Mouse (Mus musculus): ENCODE measurements around the gene Lrrc1. TPM values are rescaled to one million over a fixed set of nuclear protein-coding genes. Genes with fewer than 3 reads are reported as not detected.

Gene Lrrc1
- polyA plus RNA-seq, 1 experiment from 2014 or later = 5.2 TPM

GRCm38 (mm10) chr9:77539232-77539631 is 5.4 kb downstream of the Lrrc1 start:
- Histone ChIP-seq H3K27ac (no peak overlapping the region), H3K4me3 (no peak overlapping the region), H3K9me3 (no peaks in the 10 kb centered on the region), H3K4me2 (no peak overlapping the region), H3K4me1 (peaks cover 33% of the 10 kb centered on the region), H3K36me3 (replicated peaks) (no peaks in the 10 kb centered on the region), H3K27me3 (replicated peaks) (0 out of 2 replicates have a peak, but pooled peaks cover 3% of the 10 kb centered on the region), H3K9ac (no peak overlapping the region)
- 93% methylated on average over 9 of the region's 9 CpGs for WGBS
- no peak for ATAC-seq (replicated peaks)

- no peak for ATAC-seq (replicated peaks)
- H3K36me3 ChIP-seq (replicated peaks) = no peaks in the 10 kb centered on the region
- no peak overlapping the region for H3K4me3 ChIP-seq
- WGBS = 90% methylated on average over 10 of the region's 10 CpGs
- 0 out of 2 replicates have a peak, but pooled peaks cover 3% of the 10 kb centered on the region for H3K27me3 ChIP-seq (replicated peaks)
- peaks cover 27% of the 10 kb centered on the region for H3K4me1 ChIP-seq
- H3K27ac ChIP-seq = no peak overlapping the region
- no peak overlapping the region for H3K4me2 ChIP-seq
- no peak overlapping the region for H3K9ac ChIP-seq
- no peaks in the 10 kb centered on the region for H3K9me3 ChIP-seq
Measured at GRCm38 (mm10) chr9:77537357-77537756, 7.3 kb downstream of the Lrrc1 start.

GRCm38 (mm10) chr9:77536832-77537231 is 7.8 kb downstream of the Lrrc1 start:
- H3K4me1 ChIP-seq = peaks cover 27% of the 10 kb centered on the region
- H3K4me3 ChIP-seq = no peak overlapping the region
- no peak for ATAC-seq (replicated peaks)
- H3K4me2 ChIP-seq = no peak overlapping the region
- no peaks in the 10 kb centered on the region for H3K9me3 ChIP-seq
- H3K27me3 ChIP-seq (replicated peaks) = 0 out of 2 replicates have a peak, but pooled peaks cover 3% of the 10 kb centered on the region
- H3K9ac ChIP-seq = no peak overlapping the region
- no peaks in the 10 kb centered on the region for H3K36me3 ChIP-seq (replicated peaks)
- H3K27ac ChIP-seq = no peak overlapping the region
- 80% methylated on average over 7 of the region's 7 CpGs for WGBS

DNA sequence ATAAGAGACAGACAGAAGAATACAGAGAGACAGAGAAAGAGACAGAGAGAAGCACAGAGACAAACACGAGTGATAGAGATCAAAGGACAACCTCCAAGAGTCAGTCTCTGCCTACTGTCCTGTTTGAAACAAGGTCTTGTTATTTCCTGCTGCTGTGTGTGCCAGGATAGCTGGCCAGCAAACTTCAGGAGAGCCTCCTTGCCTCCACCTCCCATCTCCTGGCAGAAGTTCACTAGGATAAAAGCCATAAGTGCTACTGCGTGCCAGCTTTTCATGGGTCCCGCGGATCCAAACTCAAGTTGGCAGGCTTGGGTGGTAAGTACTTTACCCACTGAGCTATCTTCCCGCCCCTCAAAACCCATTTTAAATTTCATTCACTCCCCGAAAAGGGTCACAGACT is 8.4 kb downstream of the Lrrc1 start:
- Histone ChIP-seq H3K36me3 (replicated peaks) (no peaks in the 10 kb centered on the region), H3K27me3 (replicated peaks) (no peaks in the 10 kb centered on the region), H3K9ac (no peak overlapping the region), H3K27ac (no peak overlapping the region), H3K4me2 (no peak overlapping the region), H3K4me1 (peaks cover 27% of the 10 kb centered on the region), H3K9me3 (no peaks in the 10 kb centered on the region), H3K4me3 (no peak overlapping the region)
- WGBS = 75% methylated on average over 6 of the region's 6 CpGs
- 0 out of 2 replicates have a peak, but pooled peaks have one; percentile 1 for ATAC-seq (replicated peaks)

- no peaks in the 10 kb centered on the region for H3K36me3 ChIP-seq (replicated peaks)
- 0 out of 2 replicates have a peak overlapping the region, but pooled peaks have one; percentile 5 for H3K9ac ChIP-seq
- H3K4me3 ChIP-seq = peak overlapping the region; percentile 8
- 10% methylated on average over 17 of the region's 17 CpGs for WGBS
- no peaks in the 10 kb centered on the region for H3K9me3 ChIP-seq
- peaks cover 27% of the 10 kb centered on the region for H3K4me1 ChIP-seq
- H3K27me3 ChIP-seq (replicated peaks) = no peaks in the 10 kb centered on the region
- H3K4me2 ChIP-seq = peak overlapping the region; percentile 45
- no peak overlapping the region; the same call in 1 of the 2 replicates for H3K27ac ChIP-seq
- peak; percentile 63 for ATAC-seq (replicated peaks)
Measured at GRCm38 (mm10) chr9:77535021-77535744, 9.5 kb downstream of the Lrrc1 start.

GRCm38 (mm10) chr9:77528379-77529041 is 16.2 kb downstream of the Lrrc1 start:
- Histone ChIP-seq H3K9ac (no peak overlapping the region), H3K4me3 (no peak overlapping the region), H3K4me2 (no peak overlapping the region), H3K4me1 (peaks cover 3% of the 10 kb centered on the region; the same call in 1 of the 2 replicates), H3K36me3 (replicated peaks) (no peaks in the 10 kb centered on the region), H3K27ac (no peak overlapping the region), H3K9me3 (no peaks in the 10 kb centered on the region), H3K27me3 (replicated peaks) (no peaks in the 10 kb centered on the region)
- ATAC-seq (replicated peaks) = no peak
- WGBS = 83% methylated on average over 5 of the region's 5 CpGs

DNA sequence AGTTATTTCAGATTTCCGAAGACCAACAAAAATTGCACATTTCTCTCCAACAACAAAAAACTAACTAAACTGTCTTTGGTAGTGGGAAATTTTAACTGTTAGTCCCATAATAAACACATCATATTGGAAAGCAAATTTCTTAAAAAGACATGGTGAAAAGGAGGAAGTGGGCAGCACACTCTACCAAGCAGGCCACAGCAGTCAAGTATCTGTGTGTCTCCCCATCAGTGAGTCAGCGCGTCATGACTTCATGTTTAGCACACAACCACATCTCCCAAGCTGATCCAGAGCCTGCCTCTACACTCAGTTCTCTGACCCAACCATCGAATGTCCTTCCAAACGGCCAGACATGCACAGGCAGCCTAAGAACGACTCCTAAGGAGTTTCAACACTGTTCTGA is 17.5 kb downstream of the Lrrc1 start:
- no peak overlapping the region for H3K4me2 ChIP-seq
- peaks cover 3% of the 10 kb centered on the region; the same call in 1 of the 2 replicates for H3K4me1 ChIP-seq
- ATAC-seq (replicated peaks) = no peak
- no peak overlapping the region for H3K4me3 ChIP-seq
- no peaks in the 10 kb centered on the region for H3K27me3 ChIP-seq (replicated peaks)
- H3K27ac ChIP-seq = no peak overlapping the region
- WGBS = 71% methylated on average over 6 of the region's 6 CpGs
- H3K9me3 ChIP-seq = no peaks in the 10 kb centered on the region
- H3K36me3 ChIP-seq (replicated peaks) = no peaks in the 10 kb centered on the region
- H3K9ac ChIP-seq = no peak overlapping the region

GRCm38 (mm10) chr9:77526715-77527114 is 18.0 kb downstream of the Lrrc1 start:
- 56% methylated on average over 2 of the region's 2 CpGs for WGBS
- Histone ChIP-seq H3K4me2 (no peak overlapping the region), H3K4me3 (no peak overlapping the region), H3K9me3 (no peaks in the 10 kb centered on the region), H3K36me3 (replicated peaks) (no peaks in the 10 kb centered on the region), H3K27ac (no peak overlapping the region), H3K27me3 (replicated peaks) (no peaks in the 10 kb centered on the region), H3K9ac (no peak overlapping the region), H3K4me1 (peaks cover 3% of the 10 kb centered on the region; the same call in 1 of the 2 replicates)
- no peak for ATAC-seq (replicated peaks)

DNA sequence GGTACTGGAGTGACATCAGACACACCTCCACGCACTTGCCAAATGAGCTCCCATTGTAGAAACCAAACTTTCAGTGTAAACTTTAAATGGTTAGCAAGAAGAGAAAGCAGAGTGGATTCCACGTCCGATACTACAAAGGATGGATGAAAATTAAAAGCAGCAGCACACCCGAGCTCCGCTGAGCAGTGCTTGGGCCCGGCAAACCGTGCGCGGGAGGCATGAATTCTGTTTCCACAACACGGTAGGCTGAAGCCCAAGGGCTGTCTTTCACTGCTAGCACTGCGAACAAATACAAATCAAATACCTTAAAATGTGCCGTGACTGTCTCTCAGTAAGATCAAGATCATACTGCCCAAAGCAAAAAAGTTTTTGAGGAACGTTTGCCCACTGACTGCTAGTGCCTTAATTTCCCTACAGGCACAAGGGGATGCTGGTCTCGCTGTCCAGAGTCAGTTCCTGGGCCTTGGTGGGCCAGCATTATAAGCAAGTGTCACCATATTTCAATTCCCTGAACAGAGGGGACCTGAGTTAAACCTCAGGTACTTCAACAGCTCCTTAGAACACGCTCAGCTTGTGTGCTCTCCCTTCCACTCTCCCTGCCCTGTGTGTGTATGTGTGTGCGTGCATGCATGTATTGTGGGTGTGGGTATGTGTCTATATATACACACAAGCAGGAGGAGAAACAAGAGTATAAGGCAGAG is 18.9 kb downstream of the Lrrc1 start:
- Histone ChIP-seq H3K9ac (no peak overlapping the region), H3K4me3 (no peak overlapping the region), H3K9me3 (no peaks in the 10 kb centered on the region), H3K36me3 (replicated peaks) (no peaks in the 10 kb centered on the region), H3K4me1 (peaks cover 3% of the 10 kb centered on the region; the same call in 1 of the 2 replicates), H3K4me2 (no peak overlapping the region), H3K27me3 (replicated peaks) (no peaks in the 10 kb centered on the region), H3K27ac (no peak overlapping the region)
- no peak for ATAC-seq (replicated peaks)
- 65% methylated on average over 16 of the region's 16 CpGs for WGBS

- H3K9me3 ChIP-seq = no peaks in the 10 kb centered on the region
- ATAC-seq (replicated peaks) = no peak
- H3K27me3 ChIP-seq (replicated peaks) = no peaks in the 10 kb centered on the region
- 94% methylated on average over 4 of the region's 4 CpGs for WGBS
- H3K4me2 ChIP-seq = no peak overlapping the region
- H3K9ac ChIP-seq = no peak overlapping the region
- H3K4me3 ChIP-seq = no peak overlapping the region
- H3K4me1 ChIP-seq = peaks cover 3% of the 10 kb centered on the region; the same call in 1 of the 2 replicates
- H3K27ac ChIP-seq = no peak overlapping the region
- no peaks in the 10 kb centered on the region for H3K36me3 ChIP-seq (replicated peaks)
Measured at GRCm38 (mm10) chr9:77523793-77524192, 20.9 kb downstream of the Lrrc1 start.

DNA sequence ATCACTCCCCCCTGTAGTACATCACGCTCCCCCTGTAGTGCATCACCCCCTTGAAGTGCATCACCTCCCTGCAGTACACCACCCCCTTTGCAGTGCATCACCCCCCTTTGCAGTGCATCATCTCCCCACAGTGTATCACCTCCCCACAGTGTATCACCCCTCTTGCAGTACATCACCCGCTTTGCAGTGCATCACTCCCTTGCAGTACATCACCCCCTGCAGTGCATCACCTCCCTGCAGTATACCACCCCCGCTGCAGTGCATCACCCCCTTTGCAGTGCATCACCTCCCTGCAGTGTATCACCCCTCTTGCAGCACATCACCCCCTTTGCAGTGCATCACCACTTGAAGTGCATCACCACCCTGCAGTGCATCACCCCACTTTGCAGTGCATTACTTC is 22.2 kb downstream of the Lrrc1 start:
- no peaks in the 10 kb centered on the region for H3K9me3 ChIP-seq
- H3K4me3 ChIP-seq = no peak overlapping the region
- H3K36me3 ChIP-seq (replicated peaks) = no peaks in the 10 kb centered on the region
- no peak overlapping the region for H3K4me2 ChIP-seq
- H3K4me1 ChIP-seq = no peaks in the 10 kb centered on the region
- H3K27ac ChIP-seq = no peak overlapping the region
- no peak overlapping the region for H3K9ac ChIP-seq
- 93% methylated on average over 3 of the region's 3 CpGs for WGBS
- ATAC-seq (replicated peaks) = no peak
- no peaks in the 10 kb centered on the region for H3K27me3 ChIP-seq (replicated peaks)

GRCm38 (mm10) chr9:77519198-77519597 is 25.5 kb downstream of the Lrrc1 start:
- ATAC-seq (replicated peaks) = no peak
- no peak overlapping the region for H3K4me2 ChIP-seq
- 91% methylated on average over 2 of the region's 2 CpGs for WGBS
- no peaks in the 10 kb centered on the region for H3K36me3 ChIP-seq (replicated peaks)
- no peaks in the 10 kb centered on the region for H3K4me1 ChIP-seq
- no peak overlapping the region for H3K9ac ChIP-seq
- no peak overlapping the region for H3K4me3 ChIP-seq
- H3K27ac ChIP-seq = no peak overlapping the region
- H3K9me3 ChIP-seq = no peaks in the 10 kb centered on the region
- H3K27me3 ChIP-seq (replicated peaks) = no peaks in the 10 kb centered on the region

All from midbrain, embryonic 15.5 days (tissue).